Mouse (Mus musculus): ENCODE results near the gene Gm20532.

DNA sequence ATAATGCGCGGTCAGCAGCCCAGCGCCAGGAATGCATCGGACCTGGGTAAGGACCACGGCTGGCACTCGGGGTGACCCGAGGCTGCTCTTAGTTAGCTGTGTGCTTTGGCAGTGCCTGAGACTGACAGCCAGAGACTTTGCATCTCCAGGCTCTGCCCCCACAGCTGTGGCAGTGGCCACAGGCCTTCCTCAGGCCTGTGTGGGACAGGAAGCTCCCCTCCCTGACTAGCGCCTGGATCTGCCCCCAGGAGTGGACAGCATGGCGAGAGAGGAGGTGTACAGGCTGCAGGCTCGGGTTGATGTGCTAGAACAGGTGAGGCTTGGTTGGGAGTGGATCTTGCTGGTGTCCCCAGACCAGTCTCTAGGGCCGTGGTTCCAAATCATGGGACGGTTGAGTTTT, 5.0 kb downstream of the Gm20532 start:
- TF ChIP-seq CTCF (IDR thresholded peaks at IDR 0.05; ENCODE audit: borderline replicate concordance, insufficient read depth, low read length) (no peak), POLR2A (IDR thresholded peaks at IDR 0.05; ENCODE audit: low read depth, low read length) (no peak)

All from embryonic fibroblast, embryonic 13.5 days (primary cell).